Mouse (Mus musculus) lung, embryonic 16.5 days (tissue): ENCODE measurements around the gene Klf1. TPM values are rescaled to one million over a fixed set of nuclear protein-coding genes. Genes with fewer than 3 reads are reported as not detected.
A peak's percentile ranks its signal among the peaks of the same experiment; 100 is the strongest.

Experiments used
- ATAC-seq: fragments of 200-750 bp; cut with Nextera tagmentation; 2 replicates; pipeline ENCODE4 v1.8.0; 2017; ENCODE audit warnings: low read depth, mild to moderate bottlenecking, moderate library complexity
- H3K27ac ChIP-seq: fragments of 300-500 bp; sonication (generic); 2 replicates; pipeline ENCODE4 v1.5.1; 2014; ENCODE audit warnings: mild to moderate bottlenecking, control low read depth, low read length
- H3K27me3 ChIP-seq: fragments of 300-500 bp; sonication (generic); 2 replicates; pipeline ENCODE4 v1.6.1; 2014; ENCODE audit warnings: low read depth, low read length, mixed read lengths; ENCODE audit not compliant: control insufficient read depth, insufficient read depth
- H3K36me3 ChIP-seq: fragments of 300-500 bp; sonication (generic); 2 replicates; pipeline ENCODE4 v1.6.1; 2014; ENCODE audit warnings: low read length; ENCODE audit not compliant: control insufficient read depth, insufficient read depth
- H3K4me1 ChIP-seq: fragments of 300-500 bp; sonication (generic); replicated peaks from 2 replicates; pipeline ENCODE4 v1.6.1; 2014; ENCODE audit warnings: low read length, mixed read lengths; ENCODE audit not compliant: control insufficient read depth, insufficient read depth
- H3K4me2 ChIP-seq: fragments of 300-500 bp; sonication (generic); 2 replicates; pipeline ENCODE4 v1.6.1; 2014; ENCODE audit warnings: low read depth, low read length, control low read depth
- H3K4me3 ChIP-seq: fragments of 300-500 bp; sonication (generic); 2 replicates; pipeline ENCODE4 v1.5.1; 2014; ENCODE audit warnings: mild to moderate bottlenecking, low read length, control low read depth
- H3K9ac ChIP-seq: fragments of 300-500 bp; sonication (generic); 2 replicates; pipeline ENCODE4 v1.6.1; 2014; ENCODE audit warnings: low read length, control low read depth
- H3K9me3 ChIP-seq: fragments of 300-500 bp; sonication (generic); 2 replicates; pipeline ENCODE4 v1.6.1; 2016; ENCODE audit warnings: low read length; ENCODE audit not compliant: control insufficient read depth
- WGBS: fragments of 180-500 bp; shearing (Covaris S2); extraction: QIAGEN DNeasy Blood & Tissue Kit; methylation state at CpG from one replicate; pipeline ENCODE4 v1.1.7; 2014; 5-methylcytosine and 5-hydroxymethylcytosine counted together
- polyA plus RNA-seq: library from polyadenylated mRNA; unstranded; fragments of >200 nt; fragmentation: Nextera tagmentation; extraction: Ambion mirVana; gene quantifications from 2 replicates; pipeline ENCODE4 v1.2.1, GENCODE M21; 2015

The Klf1 gene
- polyA plus RNA-seq, 1 experiment from 2014 or later, result 1.5 TPM

GRCm38 (mm10) chr8:84878915-84879314 lies 22.8 kb upstream of the Klf1 start:
- Histone ChIP-seq H3K27me3 (no peaks in the 10 kb centered on the region), H3K36me3 (no peaks in the 10 kb centered on the region), H3K4me2 (no peak overlapping the region), H3K9ac (no peak overlapping the region), H3K27ac (no peak overlapping the region), H3K9me3 (no peaks in the 10 kb centered on the region), H3K4me3 (no peak overlapping the region), H3K4me1 (no peaks in the 10 kb centered on the region)
- ATAC-seq, result no peak
- 89% methylated on average over 1 of the region's 1 CpGs for WGBS

- no peak overlapping the region for H3K9ac ChIP-seq
- ATAC-seq, result no peak
- H3K4me2 ChIP-seq, result no peak overlapping the region
- no peaks in the 10 kb centered on the region for H3K27me3 ChIP-seq
- peaks cover 16% of the 10 kb centered on the region for H3K36me3 ChIP-seq
- H3K4me3 ChIP-seq, result no peak overlapping the region
- 83% methylated on average over 4 of the region's 4 CpGs for WGBS
- no peaks in the 10 kb centered on the region for H3K4me1 ChIP-seq
- no peak overlapping the region for H3K27ac ChIP-seq
- no peaks in the 10 kb centered on the region for H3K9me3 ChIP-seq
Observed at GRCm38 (mm10) chr8:84884728-84885127, 17.0 kb upstream of the Klf1 start.

GRCm38 (mm10) chr8:84888280-84888679 lies 13.4 kb upstream of the Klf1 start:
- H3K27ac ChIP-seq, result no peak overlapping the region
- H3K27me3 ChIP-seq, result no peaks in the 10 kb centered on the region
- no peaks in the 10 kb centered on the region for H3K9me3 ChIP-seq
- no peak for ATAC-seq
- H3K4me3 ChIP-seq, result no peak overlapping the region
- H3K9ac ChIP-seq, result no peak overlapping the region
- no peak overlapping the region for H3K4me2 ChIP-seq
- H3K4me1 ChIP-seq, result peaks cover 8% of the 10 kb centered on the region
- peaks cover 16% of the 10 kb centered on the region for H3K36me3 ChIP-seq
- WGBS, result 89% methylated on average over 3 of the region's 3 CpGs

GRCm38 (mm10) chr8:84889141-84889540 lies 12.6 kb upstream of the Klf1 start:
- no peak overlapping the region for H3K9ac ChIP-seq
- H3K4me3 ChIP-seq, result no peak overlapping the region
- H3K27ac ChIP-seq, result no peak overlapping the region
- no peaks in the 10 kb centered on the region for H3K9me3 ChIP-seq
- peaks cover 16% of the 10 kb centered on the region for H3K36me3 ChIP-seq
- ATAC-seq, result no peak
- H3K4me1 ChIP-seq, result peaks cover 8% of the 10 kb centered on the region
- H3K27me3 ChIP-seq, result no peaks in the 10 kb centered on the region
- H3K4me2 ChIP-seq, result no peak overlapping the region
- WGBS, result 77% methylated on average over 1 of the region's 1 CpGs

GRCm38 (mm10) chr8:84892993-84893708 lies 8.6 kb upstream of the Klf1 start:
- H3K27ac ChIP-seq, result no peak overlapping the region
- peaks cover 8% of the 10 kb centered on the region for H3K4me1 ChIP-seq
- no peaks in the 10 kb centered on the region for H3K9me3 ChIP-seq
- WGBS, result 7% methylated on average over 31 of the region's 31 CpGs
- peak overlapping the region; percentile 88 for H3K4me2 ChIP-seq
- peaks cover 4% of the 10 kb centered on the region; the same call in 1 of the 2 replicates for H3K36me3 ChIP-seq
- no peaks in the 10 kb centered on the region for H3K27me3 ChIP-seq
- 0 out of 2 replicates have a peak, but pooled peaks have one; percentile 2 for ATAC-seq
- peak overlapping the region; percentile 79 for H3K9ac ChIP-seq
- peak overlapping the region; percentile 88 for H3K4me3 ChIP-seq

GRCm38 (mm10) chr8:84893709-84894134 lies 8.0 kb upstream of the Klf1 start, which contains the start of gene Gcdh:
TSS of gene Gcdh (minus strand) at chr8:84893921.
- peak; percentile 99 for ATAC-seq
- Histone ChIP-seq H3K4me2 (peak within 1 kb of the TSS; percentile 88), H3K9ac (peak within 1 kb of the TSS; percentile 79), H3K9me3 (no peaks in the 10 kb centered on the region), H3K4me1 (peaks cover 8% of the 10 kb centered on the region), H3K27ac (no peak within 1 kb of the TSS), H3K27me3 (no peaks in the 10 kb centered on the region), H3K36me3 (no peaks in the 10 kb centered on the region), H3K4me3 (peak within 1 kb of the TSS; percentile 88)
- under 1% methylated on average over 11 of the region's 11 CpGs for WGBS

GRCm38 (mm10) chr8:84895963-84896362 lies 5.8 kb upstream of the Klf1 start:
- Histone ChIP-seq H3K4me1 (peaks cover 8% of the 10 kb centered on the region), H3K4me3 (no peak overlapping the region), H3K9ac (no peak overlapping the region), H3K9me3 (no peaks in the 10 kb centered on the region), H3K27me3 (no peaks in the 10 kb centered on the region; the same call in 1 of the 2 replicates), H3K36me3 (no peaks in the 10 kb centered on the region), H3K27ac (no peak overlapping the region), H3K4me2 (no peak overlapping the region)
- WGBS, result 79% methylated on average over 5 of the region's 5 CpGs
- ATAC-seq, result no peak

GRCm38 (mm10) chr8:84901071-84901470 lies 657 bp upstream of the Klf1 start:
- no peak overlapping the region for H3K9ac ChIP-seq
- no peak overlapping the region for H3K4me3 ChIP-seq
- H3K4me1 ChIP-seq, result peaks cover 8% of the 10 kb centered on the region
- WGBS, result 50% methylated on average over 4 of the region's 4 CpGs
- H3K27me3 ChIP-seq, result peaks cover 4% of the 10 kb centered on the region; the same call in 1 of the 2 replicates
- no peaks in the 10 kb centered on the region for H3K9me3 ChIP-seq
- no peak for ATAC-seq
- H3K27ac ChIP-seq, result no peak overlapping the region
- H3K36me3 ChIP-seq, result no peaks in the 10 kb centered on the region
- H3K4me2 ChIP-seq, result no peak overlapping the region

- H3K4me1 ChIP-seq, result peaks cover 8% of the 10 kb centered on the region
- H3K9ac ChIP-seq, result peak overlapping the region; percentile 92
- peak; percentile 12 for ATAC-seq
- peaks cover 4% of the 10 kb centered on the region; the same call in 1 of the 2 replicates for H3K27me3 ChIP-seq
- peak overlapping the region; percentile 65 for H3K27ac ChIP-seq
- no peaks in the 10 kb centered on the region for H3K9me3 ChIP-seq
- WGBS, result 4% methylated on average over 24 of the region's 24 CpGs
- H3K36me3 ChIP-seq, result no peaks in the 10 kb centered on the region
- peak overlapping the region; percentile 75 for H3K4me3 ChIP-seq
- H3K4me2 ChIP-seq, result peak overlapping the region; percentile 99
Observed at GRCm38 (mm10) chr8:84902367-84902919, 715 bp downstream of the Klf1 start.
